Mouse (Mus musculus): ENCODE results near the gene Cdkal1. TPM values are rescaled to one million over a fixed set of nuclear protein-coding genes. Genes with fewer than 3 reads are reported as not detected.

Cdkal1 gene
- polyA plus RNA-seq, 1 experiment from 2014 or later, result 28.8 TPM

Other genes with a start within 250 kb of the Cdkal1 start
- gene E2f3, start 130.4 kb upstream of the Cdkal1 start, polyA plus RNA-seq (2015; fragmentation: Nextera tagmentation; extraction: Ambion mirVana), result 6.9 and 7.3 TPM in 2 replicates